Mouse (Mus musculus) kidney, postnatal 14 days (tissue): ENCODE measurements around the gene Gm12830.

Experiments
- DNase-seq: peaks from one replicate; pipeline ENCODE4 v3.0.0; 2022; ENCODE audit warnings: mixed read lengths

Gm12830 gene

DNA sequence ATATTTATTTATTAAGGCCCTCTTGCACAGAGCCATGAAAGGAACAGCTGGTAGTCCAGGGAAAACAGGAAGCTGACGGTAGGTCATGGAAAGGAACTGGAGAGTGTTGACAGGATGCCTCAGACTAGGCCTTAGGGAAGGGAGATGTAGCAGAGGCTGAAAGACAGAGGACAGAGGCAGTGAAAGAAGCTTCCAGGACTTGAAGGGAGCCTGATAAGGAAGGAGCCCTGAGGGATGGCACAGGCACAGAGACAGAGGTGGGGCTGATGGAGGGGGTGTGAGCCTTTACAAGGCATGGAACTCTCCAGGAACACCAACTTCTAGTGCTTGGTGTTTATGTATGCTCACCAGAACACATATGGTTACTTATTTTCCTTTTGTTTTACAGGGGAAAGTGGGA is 23.1 kb downstream of the Gm12830 start:
- no peak for DNase-seq

- DNase-seq, result no peak
Observed at GRCm38 (mm10) chr4:114845622-114846021, 24.1 kb downstream of the Gm12830 start.

GRCm38 (mm10) chr4:114846723-114847122 is 25.2 kb downstream of the Gm12830 start:
- DNase-seq, result no peak

- no peak for DNase-seq
Observed at GRCm38 (mm10) chr4:114853968-114854367, 32.4 kb downstream of the Gm12830 start.

- no peak for DNase-seq
Observed at GRCm38 (mm10) chr4:114858426-114858825, 36.9 kb downstream of the Gm12830 start.

DNA sequence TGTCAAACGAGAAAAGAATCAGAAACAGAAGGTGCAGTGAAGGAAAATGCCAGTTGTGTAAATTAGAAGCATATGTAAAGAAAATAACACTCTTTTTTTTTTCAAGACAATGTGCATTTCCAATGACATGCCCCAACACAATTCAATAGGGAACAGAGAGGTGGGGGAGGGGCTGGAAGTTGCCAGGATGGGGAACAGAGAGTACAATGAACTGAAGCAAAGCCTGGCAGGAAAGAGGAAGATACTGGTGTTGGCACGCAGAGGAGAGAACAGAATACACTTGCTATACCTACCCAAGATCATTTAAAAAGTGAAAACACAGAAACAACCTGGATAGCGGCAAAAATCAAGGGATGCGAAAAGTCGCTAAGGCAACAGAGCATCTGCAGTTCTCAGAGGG is 41.6 kb downstream of the Gm12830 start:
- no peak for DNase-seq

GRCm38 (mm10) chr4:114869765-114870490 is 48.4 kb downstream of the Gm12830 start:
- peak; percentile 43 for DNase-seq

GRCm38 (mm10) chr4:114876441-114876972 is 55.0 kb downstream of the Gm12830 start:
- no peak for DNase-seq

DNA sequence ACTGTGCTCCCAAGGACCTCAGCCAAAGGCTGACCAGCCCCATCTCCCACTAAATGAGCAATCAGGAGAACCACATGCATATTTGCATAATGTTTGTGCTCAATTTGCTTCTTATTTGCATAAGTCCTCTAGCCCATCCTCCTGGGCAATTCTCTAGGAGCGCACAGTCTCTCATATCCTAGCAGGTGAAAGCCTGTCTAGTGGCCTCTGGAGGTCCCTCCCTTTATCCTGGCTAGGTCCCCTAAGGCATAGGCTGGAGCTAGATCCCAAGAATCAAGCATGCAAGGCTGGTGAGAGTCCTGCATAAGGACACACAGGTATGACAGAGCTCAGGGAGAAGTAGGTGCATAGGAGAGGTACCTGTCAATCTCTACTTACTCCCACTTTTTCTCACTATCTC is 60.7 kb downstream of the Gm12830 start:
- DNase-seq, result no peak

- peak; percentile 38 for DNase-seq
Observed at GRCm38 (mm10) chr4:114897853-114898252, 76.3 kb downstream of the Gm12830 start.

DNA sequence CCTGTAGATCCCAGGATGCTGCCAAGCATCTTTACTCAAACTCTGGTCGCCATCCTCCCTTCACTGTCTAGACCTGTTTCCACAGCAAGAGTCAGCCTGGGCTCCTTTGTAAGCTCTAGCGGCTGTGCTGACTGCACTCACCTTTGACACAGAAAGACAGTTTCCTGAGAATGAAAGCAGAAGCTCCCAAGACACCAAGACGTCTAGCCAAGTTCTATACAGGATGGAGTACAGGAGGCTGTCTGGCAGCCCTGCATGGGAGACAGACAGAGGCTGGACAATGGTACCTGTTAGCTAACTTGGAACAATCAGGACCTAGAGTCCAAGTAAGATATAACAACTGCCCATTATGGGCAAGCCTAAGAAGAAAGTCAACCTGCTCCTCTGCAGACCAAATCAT is 78.4 kb downstream of the Gm12830 start:
- no peak for DNase-seq

- no peak for DNase-seq
Observed at GRCm38 (mm10) chr4:114900866-114901642, 79.5 kb downstream of the Gm12830 start.

- peak; percentile 23 for DNase-seq
Observed at GRCm38 (mm10) chr4:114901643-114902351, 80.3 kb downstream of the Gm12830 start.

DNA sequence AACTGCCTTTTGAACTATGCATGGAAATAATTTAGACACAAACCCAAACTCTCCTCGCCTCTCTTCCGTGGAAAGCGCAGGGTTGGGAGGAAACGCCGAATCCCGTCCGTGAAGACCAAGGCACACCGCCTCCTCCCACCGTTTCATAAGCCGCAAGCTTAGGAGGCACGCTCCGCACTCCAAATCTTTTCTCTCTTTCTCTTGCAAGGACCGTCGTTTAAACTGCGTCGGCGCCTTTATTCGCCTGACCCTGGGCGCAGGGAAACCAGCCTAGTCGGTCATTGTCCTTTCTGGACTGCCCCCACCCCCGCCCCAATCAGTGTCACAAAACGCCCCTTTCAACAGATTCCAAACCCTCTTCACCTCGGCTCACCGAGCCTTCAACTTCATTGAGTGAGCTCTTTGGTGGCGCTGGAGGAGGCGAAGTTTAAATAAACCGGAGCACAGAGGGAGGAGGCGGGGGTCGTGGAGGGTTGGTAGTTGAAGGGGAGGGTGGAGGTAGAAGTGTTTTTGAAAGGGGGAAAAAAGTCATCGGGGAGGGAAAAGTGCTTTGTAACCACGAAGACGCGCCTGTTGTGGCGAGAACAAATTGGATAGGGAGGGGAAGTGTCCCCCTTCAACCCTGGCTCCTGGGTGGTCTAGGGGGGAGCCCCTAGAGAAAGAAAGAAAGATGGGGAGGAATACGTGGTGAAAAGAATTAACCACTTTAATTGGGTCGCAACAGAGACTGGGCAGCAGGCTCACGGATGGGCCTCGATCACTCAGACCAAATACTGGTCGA is 81.3 kb downstream of the Gm12830 start:
- no peak for DNase-seq

DNA sequence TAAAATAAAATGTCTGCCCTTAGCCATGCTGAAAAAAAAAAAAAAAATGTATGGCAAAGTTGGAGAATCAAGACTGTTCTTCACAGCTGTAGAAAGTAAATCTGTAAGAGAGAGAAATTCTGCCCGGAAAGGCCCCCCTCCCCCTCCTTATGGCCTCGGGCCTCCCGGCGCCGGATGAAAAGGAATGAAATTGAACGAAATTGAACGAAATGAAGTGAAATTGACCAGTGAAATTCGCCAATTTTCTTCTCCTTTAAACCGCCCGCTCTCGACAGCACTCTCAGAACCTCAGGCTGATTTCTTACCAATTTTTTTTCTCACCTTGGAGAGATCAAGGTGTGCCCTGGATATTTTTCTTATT is 81.9 kb downstream of the Gm12830 start:
- no peak for DNase-seq

- DNase-seq, result no peak
Observed at GRCm38 (mm10) chr4:114905501-114905900, 84.0 kb downstream of the Gm12830 start.
